Mouse (Mus musculus) heart, embryonic 15.5 days (tissue): Measurements from ENCODE around the gene Susd4. TPM values are rescaled to one million over a fixed set of nuclear protein-coding genes. Genes with fewer than 3 reads are reported as not detected.

Experiments
- ATAC-seq: fragments of 200-750 bp; cut with Nextera tagmentation; replicated peaks from 2 replicates; pipeline ENCODE4 v1.8.0; 2017; ENCODE audit warnings: low read depth, moderate TSS enrichment; ENCODE audit not compliant: insufficient number of reproducible peaks, insufficient read depth, low FRiP score
- H3K27ac ChIP-seq: fragments of 300-500 bp; sonication (generic); 2 replicates; pipeline ENCODE4 v1.5.1; 2015; ENCODE audit warnings: mild to moderate bottlenecking, inconsistent platforms
- H3K27me3 ChIP-seq: fragments of 300-500 bp; sonication (generic); 2 replicates; pipeline ENCODE4 v1.6.1; 2015; ENCODE audit warnings: inconsistent platforms
- H3K36me3 ChIP-seq: fragments of 300-500 bp; sonication (generic); 2 replicates; pipeline ENCODE4 v1.6.1; 2015; ENCODE audit warnings: mild to moderate bottlenecking, inconsistent platforms
- H3K4me1 ChIP-seq: fragments of 300-500 bp; sonication (generic); replicated peaks from 2 replicates; pipeline ENCODE4 v1.6.1; 2015; ENCODE audit warnings: inconsistent platforms
- H3K4me2 ChIP-seq: fragments of 300-500 bp; sonication (generic); 2 replicates; pipeline ENCODE4 v1.6.1; 2015; ENCODE audit warnings: inconsistent platforms, mild to moderate bottlenecking, moderate library complexity
- H3K4me3 ChIP-seq: fragments of 300-500 bp; sonication (generic); 2 replicates; pipeline ENCODE4 v1.5.1; 2015; ENCODE audit warnings: mild to moderate bottlenecking, inconsistent platforms
- H3K9ac ChIP-seq: fragments of 300-500 bp; sonication (generic); 2 replicates; pipeline ENCODE4 v1.6.1; 2015; ENCODE audit warnings: mild to moderate bottlenecking, inconsistent platforms
- H3K9me3 ChIP-seq: fragments of 300-500 bp; sonication (generic); replicated peaks from 2 replicates; pipeline ENCODE4 v1.6.1; 2016; ENCODE audit warnings: inconsistent platforms
- WGBS: fragments of 180-500 bp; shearing (Covaris S2); methylation state at CpG from one replicate; pipeline ENCODE4 v1.1.7; 2015; ENCODE audit warnings: mixed read lengths; 5-methylcytosine and 5-hydroxymethylcytosine counted together
- polyA plus RNA-seq: library from polyadenylated mRNA; unstranded; fragments of >200 nt; fragmentation: Nextera tagmentation; extraction: Ambion mirVana; gene quantifications from 2 replicates; pipeline ENCODE4 v1.2.1, GENCODE M21; 2015

Gene Susd4
- polyA plus RNA-seq = 4.1 and 8.0 TPM in 2 replicates

DNA sequence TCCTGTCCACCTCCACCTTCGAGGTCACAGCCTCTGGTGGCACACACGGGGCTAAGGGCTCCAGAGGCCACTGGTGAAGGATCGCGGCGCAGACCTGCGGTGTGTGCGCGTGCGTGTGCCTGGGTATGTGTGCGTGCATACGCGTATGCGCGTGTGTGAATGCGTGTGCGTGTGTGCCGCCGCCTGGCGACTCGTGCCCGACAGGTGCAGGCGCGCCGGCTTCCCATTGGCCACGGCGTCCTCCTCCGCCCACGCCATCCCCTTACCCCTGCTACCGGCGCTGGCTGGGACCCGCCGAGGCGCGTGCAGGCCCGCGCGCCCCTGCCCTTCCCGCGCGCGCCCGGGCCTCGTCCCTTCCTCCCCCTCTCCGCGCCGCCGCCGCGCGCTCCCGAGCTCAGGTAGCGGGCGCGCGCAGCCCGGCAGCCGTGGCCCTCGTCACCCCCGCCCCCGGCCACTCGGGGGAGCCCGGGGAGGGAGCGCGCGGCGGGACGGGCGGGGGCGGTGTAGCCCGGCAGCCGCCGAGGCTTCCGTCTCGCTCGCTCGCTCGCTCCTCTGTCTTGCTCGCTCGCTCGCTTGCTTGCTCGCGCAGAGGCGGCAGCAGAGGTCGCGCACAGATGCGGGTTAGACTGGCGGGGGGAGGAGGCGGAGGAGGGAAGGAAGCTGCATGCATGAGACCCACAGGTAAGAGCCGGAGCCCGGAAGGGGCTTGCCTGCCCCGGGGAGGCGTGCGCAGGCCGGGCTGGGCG is at the start of gene Susd4:
Gene Susd4 (plus strand): TSS at position 145 of the 746 bp plus-strand sequence.
- ATAC-seq = peak; percentile 84
- Histone ChIP-seq H3K4me1 (peaks cover 15% of the 10 kb centered on the region), H3K4me3 (peak within 1 kb of the TSS; percentile 71), H3K9me3 (no peaks in the 10 kb centered on the region), H3K4me2 (peak within 1 kb of the TSS; percentile 97), H3K27ac (no peak within 1 kb of the TSS), H3K9ac (peak within 1 kb of the TSS; percentile 58), H3K36me3 (no peaks in the 10 kb centered on the region), H3K27me3 (peaks cover 18% of the 10 kb centered on the region)
- WGBS = under 1% methylated on average over 82 of the region's 95 CpGs

DNA sequence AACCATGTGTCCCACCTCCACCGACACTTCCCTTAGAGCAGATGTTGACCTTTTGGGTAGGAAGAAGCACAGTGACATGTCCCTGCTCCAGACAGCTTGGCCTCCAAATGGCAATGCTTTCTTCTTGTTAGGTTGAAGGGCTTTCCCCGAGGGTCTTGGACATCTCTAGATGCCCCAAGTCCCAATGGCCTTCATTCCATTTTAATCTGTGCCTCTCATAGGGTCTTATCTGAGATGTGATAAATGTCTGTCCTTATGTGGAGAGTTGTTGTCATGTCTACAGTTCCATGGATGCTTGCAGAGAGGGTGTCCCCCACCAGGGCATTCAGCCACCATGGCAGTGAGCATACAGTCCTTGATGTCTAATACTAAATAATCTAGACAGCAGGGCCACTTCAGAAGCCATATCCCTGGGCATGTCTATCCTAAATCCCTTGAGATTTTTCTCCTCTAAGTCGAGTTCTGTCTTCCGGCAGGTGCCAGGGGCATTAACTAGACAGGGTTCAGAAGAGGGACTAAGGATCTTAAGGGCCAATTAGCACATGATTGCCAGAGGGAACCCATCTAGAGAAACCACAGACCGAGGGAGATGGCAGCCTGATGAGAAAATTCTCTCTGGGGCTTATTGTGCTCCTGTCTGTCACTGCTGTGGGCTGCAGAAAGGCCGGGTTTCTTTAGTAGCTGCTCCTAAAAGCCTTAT is 49.3 kb upstream of the Susd4 start:
- Histone ChIP-seq H3K4me2 (no peak overlapping the region), H3K9ac (no peak overlapping the region), H3K4me1 (peaks cover 5% of the 10 kb centered on the region; the same call in 1 of the 2 replicates), H3K27me3 (no peaks in the 10 kb centered on the region), H3K4me3 (no peak overlapping the region), H3K27ac (no peak overlapping the region), H3K9me3 (no peaks in the 10 kb centered on the region), H3K36me3 (no peaks in the 10 kb centered on the region)
- 68% methylated on average over 6 of the region's 6 CpGs for WGBS
- ATAC-seq = no peak

DNA sequence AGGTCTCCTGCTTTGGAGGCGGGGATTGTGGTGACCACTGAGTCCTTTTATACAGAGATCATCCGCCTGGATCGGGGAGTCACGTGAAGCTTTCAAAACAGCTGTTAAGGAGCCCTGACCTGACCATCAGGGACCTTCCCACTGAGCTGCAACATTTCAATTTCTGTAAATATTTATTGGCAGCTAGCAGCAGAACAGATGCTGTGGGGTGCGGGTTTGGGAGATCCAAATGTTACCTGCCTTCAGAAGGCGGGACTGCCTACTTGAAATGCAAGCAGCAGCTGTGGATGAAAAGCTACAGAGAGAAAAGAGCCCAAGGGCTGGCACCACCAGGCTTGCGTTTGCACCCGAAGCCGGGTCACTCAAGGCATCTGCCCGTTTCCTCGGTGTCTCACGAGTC is 36.1 kb upstream of the Susd4 start:
- Histone ChIP-seq H3K4me1 (peaks cover 5% of the 10 kb centered on the region; the same call in 1 of the 2 replicates), H3K36me3 (no peaks in the 10 kb centered on the region), H3K4me2 (no peak overlapping the region), H3K9me3 (no peaks in the 10 kb centered on the region), H3K27me3 (no peaks in the 10 kb centered on the region), H3K9ac (no peak overlapping the region), H3K4me3 (no peak overlapping the region), H3K27ac (no peak overlapping the region)
- no peak for ATAC-seq
- 66% methylated on average over 12 of the region's 12 CpGs for WGBS

DNA sequence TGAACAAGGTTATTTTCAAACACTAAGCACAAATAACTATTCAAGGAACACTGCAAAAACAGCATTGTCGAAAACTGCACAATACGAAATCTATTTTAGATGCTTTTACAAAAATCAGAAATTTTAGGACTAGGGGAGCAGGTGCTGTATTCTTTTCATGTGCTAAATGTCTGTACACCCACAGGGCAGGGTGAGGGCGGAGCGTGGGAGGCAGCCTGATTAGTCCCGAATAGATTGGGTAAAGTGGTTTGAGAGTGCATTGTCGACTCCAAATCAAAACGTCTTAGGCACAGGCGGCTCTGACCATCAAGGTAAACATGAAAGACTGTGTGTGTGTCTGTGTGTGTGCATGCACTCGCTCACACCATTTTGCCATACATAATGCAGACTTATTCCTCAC is 34.7 kb upstream of the Susd4 start:
- no peak overlapping the region for H3K9ac ChIP-seq
- 68% methylated on average over 9 of the region's 9 CpGs for WGBS
- no peak overlapping the region for H3K4me3 ChIP-seq
- no peak overlapping the region for H3K27ac ChIP-seq
- H3K27me3 ChIP-seq = no peaks in the 10 kb centered on the region
- peaks cover 5% of the 10 kb centered on the region; the same call in 1 of the 2 replicates for H3K4me1 ChIP-seq
- no peak overlapping the region for H3K4me2 ChIP-seq
- ATAC-seq = no peak
- H3K36me3 ChIP-seq = no peaks in the 10 kb centered on the region
- no peaks in the 10 kb centered on the region for H3K9me3 ChIP-seq

DNA sequence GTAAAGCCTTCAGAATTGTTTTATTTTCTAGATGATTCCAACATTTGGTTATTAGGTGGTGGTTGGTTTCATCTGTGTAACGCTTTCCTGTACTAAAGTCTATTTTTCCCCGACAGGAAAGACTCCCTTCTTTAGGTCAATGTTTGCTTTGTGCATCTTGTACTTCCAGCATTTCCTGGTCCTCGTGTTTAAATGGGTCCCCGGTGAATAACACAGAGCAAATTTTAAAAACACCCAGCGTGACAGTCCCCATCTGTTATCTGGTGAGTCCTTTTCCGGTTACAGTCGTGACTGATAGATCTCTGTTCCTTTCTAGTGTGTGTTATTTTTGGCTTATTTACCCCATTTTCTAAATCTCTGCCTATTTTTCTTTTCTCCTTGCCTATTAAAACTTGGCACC is 31.0 kb upstream of the Susd4 start:
- H3K4me1 ChIP-seq = peaks cover 5% of the 10 kb centered on the region; the same call in 1 of the 2 replicates
- no peaks in the 10 kb centered on the region for H3K27me3 ChIP-seq
- no peak overlapping the region for H3K4me3 ChIP-seq
- no peaks in the 10 kb centered on the region for H3K9me3 ChIP-seq
- ATAC-seq = no peak
- 31% methylated on average over 7 of the region's 7 CpGs for WGBS
- H3K4me2 ChIP-seq = no peak overlapping the region
- H3K9ac ChIP-seq = no peak overlapping the region
- H3K27ac ChIP-seq = no peak overlapping the region
- H3K36me3 ChIP-seq = no peaks in the 10 kb centered on the region

DNA sequence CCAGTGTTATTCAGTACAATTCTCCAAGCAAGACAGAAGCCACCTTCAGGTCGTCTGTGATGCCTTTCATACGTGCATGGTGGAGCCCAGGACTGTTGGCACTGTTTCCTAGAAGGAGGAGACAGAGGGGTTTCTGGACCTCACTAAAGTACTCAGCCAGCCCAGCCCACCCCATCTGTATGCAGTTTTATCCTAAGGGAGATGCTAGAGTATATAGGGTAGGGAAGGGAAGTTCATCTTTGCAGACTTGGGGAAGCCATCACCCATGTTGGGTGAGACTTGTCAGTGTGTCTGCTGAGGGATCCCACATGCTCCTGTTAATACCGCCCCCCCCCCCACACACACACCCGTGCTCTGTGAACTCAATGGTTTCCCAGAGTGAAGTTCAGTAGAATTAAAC is 27.8 kb upstream of the Susd4 start:
- H3K4me1 ChIP-seq = no peaks in the 10 kb centered on the region
- H3K27ac ChIP-seq = no peak overlapping the region
- no peak for ATAC-seq
- no peak overlapping the region for H3K9ac ChIP-seq
- no peaks in the 10 kb centered on the region for H3K9me3 ChIP-seq
- no peak overlapping the region for H3K4me2 ChIP-seq
- H3K27me3 ChIP-seq = no peaks in the 10 kb centered on the region
- no peak overlapping the region for H3K4me3 ChIP-seq
- 43% methylated on average over 4 of the region's 4 CpGs for WGBS
- no peaks in the 10 kb centered on the region for H3K36me3 ChIP-seq

DNA sequence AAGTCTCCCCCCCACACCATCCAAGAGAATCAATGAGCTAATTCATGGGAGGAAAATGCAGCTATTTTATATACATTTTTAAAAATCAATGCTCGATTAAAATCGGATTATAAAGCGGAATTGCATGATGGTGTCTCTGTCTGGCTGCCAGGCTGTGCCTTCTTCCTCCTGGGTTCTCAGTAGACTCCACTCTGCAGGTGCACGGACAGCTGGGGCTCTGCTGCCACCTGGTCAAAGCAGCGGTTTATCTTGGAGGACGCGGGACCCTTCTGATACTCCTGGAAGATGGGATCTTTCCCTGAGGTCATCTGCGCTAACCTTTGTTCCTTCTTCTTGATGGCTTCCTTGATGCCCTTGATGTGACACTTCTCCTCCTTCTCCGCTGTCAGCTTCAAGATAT is 16.6 kb upstream of the Susd4 start:
- Histone ChIP-seq H3K27ac (no peak overlapping the region), H3K9ac (no peak overlapping the region), H3K27me3 (peaks cover 8% of the 10 kb centered on the region), H3K4me2 (no peak overlapping the region), H3K4me3 (no peak overlapping the region), H3K36me3 (no peaks in the 10 kb centered on the region), H3K4me1 (no peaks in the 10 kb centered on the region), H3K9me3 (no peaks in the 10 kb centered on the region)
- 90% methylated on average over 9 of the region's 9 CpGs for WGBS
- no peak for ATAC-seq

DNA sequence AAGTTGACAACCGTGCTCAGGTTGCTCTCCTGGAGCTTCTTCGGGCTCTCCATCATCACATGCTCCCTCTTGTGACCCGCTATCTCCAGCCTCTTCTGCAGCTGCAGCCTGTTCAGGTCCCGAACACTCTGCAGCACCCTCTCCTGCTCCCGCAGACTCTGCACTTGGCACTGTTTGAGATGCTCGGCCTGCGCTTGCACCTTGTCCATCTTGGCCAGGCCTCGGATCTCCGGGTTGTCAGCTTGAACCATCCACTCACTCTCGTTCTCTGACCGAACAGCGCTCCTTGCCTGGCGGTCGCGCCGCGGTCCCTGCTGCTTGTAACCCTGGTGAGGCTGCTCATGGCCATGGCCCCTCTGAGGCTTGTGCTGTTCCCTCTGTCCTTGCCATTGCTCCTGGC is 15.8 kb upstream of the Susd4 start:
- H3K36me3 ChIP-seq = no peaks in the 10 kb centered on the region

DNA sequence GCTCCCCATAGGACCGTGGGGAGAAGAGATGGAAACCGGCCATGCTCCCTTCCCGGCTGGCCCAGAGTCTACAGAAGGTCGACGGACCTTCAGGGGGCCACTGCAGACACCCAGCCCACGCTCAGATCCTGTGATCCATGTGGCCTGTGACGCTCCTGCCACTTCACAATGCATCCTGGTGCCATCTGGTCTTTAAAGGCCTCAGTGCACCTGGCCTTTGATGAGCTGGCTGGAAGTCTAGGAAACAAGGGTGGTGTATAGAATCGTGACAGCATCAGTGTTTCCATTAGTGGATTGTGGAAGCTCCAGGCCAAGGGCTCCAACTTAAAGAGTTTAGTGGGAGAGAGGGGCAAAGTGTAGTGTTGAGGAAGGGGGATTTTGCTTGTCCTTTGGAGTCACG is 14.6 kb upstream of the Susd4 start, which contains the start of gene Ccdc185:
Gene Ccdc185 (minus strand): TSS at position 101 of the 400 bp plus-strand sequence.
- Histone ChIP-seq H3K27ac (no peak within 1 kb of the TSS), H3K4me1 (no peaks in the 10 kb centered on the region), H3K9me3 (no peaks in the 10 kb centered on the region), H3K27me3 (peaks cover 8% of the 10 kb centered on the region), H3K4me2 (no peak within 1 kb of the TSS), H3K4me3 (no peak within 1 kb of the TSS), H3K36me3 (no peaks in the 10 kb centered on the region), H3K9ac (no peak within 1 kb of the TSS)
- ATAC-seq = no peak
- 86% methylated on average over 9 of the region's 9 CpGs for WGBS

More for the DNA sequence above, 15.8 kb upstream of the Susd4 start:
- Histone ChIP-seq H3K4me2 (no peak overlapping the region), H3K27ac (no peak overlapping the region), H3K27me3 (peaks cover 8% of the 10 kb centered on the region), H3K4me3 (no peak overlapping the region), H3K9ac (no peak overlapping the region), H3K9me3 (no peaks in the 10 kb centered on the region), H3K4me1 (no peaks in the 10 kb centered on the region)
- 66% methylated on average over 17 of the region's 17 CpGs for WGBS
- no peak for ATAC-seq

DNA sequence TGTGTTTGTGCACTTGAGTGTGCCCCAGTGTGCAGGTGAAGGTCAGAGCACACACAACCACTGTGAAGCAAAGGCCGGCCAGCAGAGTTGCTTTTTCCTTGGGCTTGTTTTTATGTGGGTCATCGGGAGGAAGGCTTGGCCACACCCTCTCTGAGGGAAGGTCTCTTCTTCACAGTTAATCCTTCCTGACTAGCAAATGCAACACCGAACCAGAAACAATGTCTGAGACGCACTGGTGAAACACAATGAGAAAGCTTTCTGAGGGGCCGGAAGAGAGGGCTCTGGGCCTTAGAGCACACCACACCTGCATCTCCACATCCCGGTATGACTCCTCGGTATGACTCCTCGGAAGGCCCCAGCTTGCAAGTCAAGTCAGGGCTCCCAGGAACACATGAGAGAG is 12.4 kb upstream of the Susd4 start:
- no peaks in the 10 kb centered on the region for H3K9me3 ChIP-seq
- H3K4me2 ChIP-seq = no peak overlapping the region
- no peak for ATAC-seq
- H3K4me3 ChIP-seq = no peak overlapping the region
- H3K27me3 ChIP-seq = peaks cover 8% of the 10 kb centered on the region
- H3K27ac ChIP-seq = no peak overlapping the region
- H3K36me3 ChIP-seq = no peaks in the 10 kb centered on the region
- no peak overlapping the region for H3K9ac ChIP-seq
- WGBS = 76% methylated on average over 8 of the region's 8 CpGs
- no peaks in the 10 kb centered on the region for H3K4me1 ChIP-seq

DNA sequence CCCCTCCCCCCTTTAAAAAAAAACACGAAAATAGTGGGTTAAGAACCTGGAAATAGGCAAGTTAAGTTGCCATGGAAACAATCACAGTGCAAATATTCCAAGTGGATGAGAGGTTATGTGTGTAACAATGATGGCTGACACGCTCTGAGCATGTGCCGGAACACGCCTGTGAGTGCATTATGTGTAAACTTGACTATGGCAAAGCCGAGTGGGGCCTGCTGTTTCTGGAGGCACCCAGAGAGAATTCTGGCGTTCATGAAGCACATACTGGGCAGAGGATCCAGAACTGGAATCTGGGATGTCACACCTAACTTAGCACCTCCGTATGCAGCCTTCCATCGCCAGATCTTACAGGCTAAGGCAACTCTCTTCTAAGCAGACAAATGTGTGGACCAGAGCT is 10.0 kb upstream of the Susd4 start:
- Histone ChIP-seq H3K4me1 (no peaks in the 10 kb centered on the region), H3K36me3 (no peaks in the 10 kb centered on the region), H3K4me3 (no peak overlapping the region), H3K9me3 (no peaks in the 10 kb centered on the region), H3K9ac (no peak overlapping the region), H3K27ac (no peak overlapping the region), H3K27me3 (no peaks in the 10 kb centered on the region), H3K4me2 (no peak overlapping the region)
- ATAC-seq = no peak
- 72% methylated on average over 8 of the region's 8 CpGs for WGBS
